Mouse (Mus musculus): ENCODE results near the gene 4933411K16Rik.

DNA sequence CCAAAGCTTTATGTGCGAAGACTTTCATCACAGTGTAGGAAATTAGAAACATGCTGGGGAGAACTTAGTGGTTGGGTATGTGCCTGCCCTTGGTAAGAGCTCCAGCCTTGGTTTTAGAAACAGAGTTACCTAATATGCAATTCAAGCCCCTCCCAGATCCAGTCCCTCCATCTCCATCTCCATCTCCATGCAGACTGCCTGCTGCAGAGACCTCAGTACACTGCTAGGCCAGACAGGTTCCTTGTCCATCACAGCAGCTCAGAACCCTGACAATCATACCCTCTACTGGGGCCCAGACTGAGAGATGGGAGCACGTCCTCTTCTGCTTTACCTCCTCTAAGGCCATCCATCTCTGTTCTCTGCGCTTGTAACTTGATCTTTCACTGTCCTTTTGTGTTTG, 43.5 kb upstream of the 4933411K16Rik start:
- TF ChIP-seq CTCF (IDR thresholded peaks at IDR 0.05; ENCODE audit: low read depth) (no peak), EP300 (optimal IDR thresholded peaks at IDR 0.05) (no peak)

All from stomach, postnatal 0 days (tissue).